Mouse (Mus musculus) adrenal gland, adult 8-10 months (tissue): ENCODE measurements around the gene Grik5. TPM values are rescaled to one million over a fixed set of nuclear protein-coding genes. Genes with fewer than 3 reads are reported as not detected.
A peak's percentile ranks its signal among the peaks of the same experiment; 100 is the strongest.

Source experiments
- DNase-seq: peaks from one replicate; pipeline ENCODE4 v3.0.0; 2022
- total RNA-seq, 4 experiments: library from RNA; stranded (reverse); gene quantifications; 2 replicates each; pipeline ENCODE4 v1.2.4; 2022

The Grik5 gene
- total RNA-seq: 10 to 100 TPM; 13.8 to 43.0 (median 24.7) TPM

- DNase-seq: no peak
Observed at GRCm38 (mm10) chr7:25071979-25072715, at the start of gene Grik5, which contains the start of gene Zfp574. Gene Grik5 (minus strand): TSS chr7:25072346. Gene Zfp574 (plus strand): TSS chr7:25072567.

GRCm38 (mm10) chr7:25121240-25121786 lies 49.2 kb upstream of the Grik5 start:
- DNase-seq: no peak

DNA sequence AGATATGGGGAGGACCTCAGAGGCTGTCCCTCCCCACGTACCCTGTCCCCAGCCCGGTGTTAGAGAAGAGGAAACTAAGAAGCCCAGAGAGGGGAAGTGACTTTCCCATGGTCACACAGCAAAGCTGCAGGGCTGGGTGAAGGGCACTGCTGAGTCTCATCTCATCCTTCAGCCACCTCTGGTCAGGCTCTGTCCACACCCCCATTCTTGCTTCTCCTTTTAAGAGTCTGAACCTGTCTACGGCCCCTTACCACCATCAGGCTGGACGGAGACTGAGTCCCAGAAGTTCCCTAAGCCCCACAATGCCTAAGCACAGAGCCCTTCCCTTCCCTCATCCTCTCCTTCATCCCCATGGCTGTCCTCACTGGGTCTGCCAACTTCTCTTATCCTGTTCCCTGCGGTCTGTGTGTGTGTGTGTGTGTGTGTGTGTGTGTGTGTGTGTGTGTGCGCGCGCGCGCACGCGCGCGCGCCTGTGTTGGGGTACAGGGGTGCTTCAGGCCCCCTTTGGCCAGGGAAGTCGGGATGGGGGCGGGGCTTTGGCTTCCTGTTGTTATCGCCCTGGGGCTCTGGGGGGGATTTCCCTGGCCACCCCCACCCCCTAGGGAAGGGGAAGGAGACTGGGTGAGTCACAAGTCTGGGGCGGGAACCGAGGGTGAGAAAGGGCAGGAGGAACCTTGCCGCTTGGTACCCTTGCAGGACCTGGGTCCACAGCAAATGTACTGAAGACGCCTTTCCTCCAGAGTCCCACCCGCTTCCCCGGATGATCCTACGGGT lies 48.1 kb upstream of the Grik5 start:
- DNase-seq: no peak

DNA sequence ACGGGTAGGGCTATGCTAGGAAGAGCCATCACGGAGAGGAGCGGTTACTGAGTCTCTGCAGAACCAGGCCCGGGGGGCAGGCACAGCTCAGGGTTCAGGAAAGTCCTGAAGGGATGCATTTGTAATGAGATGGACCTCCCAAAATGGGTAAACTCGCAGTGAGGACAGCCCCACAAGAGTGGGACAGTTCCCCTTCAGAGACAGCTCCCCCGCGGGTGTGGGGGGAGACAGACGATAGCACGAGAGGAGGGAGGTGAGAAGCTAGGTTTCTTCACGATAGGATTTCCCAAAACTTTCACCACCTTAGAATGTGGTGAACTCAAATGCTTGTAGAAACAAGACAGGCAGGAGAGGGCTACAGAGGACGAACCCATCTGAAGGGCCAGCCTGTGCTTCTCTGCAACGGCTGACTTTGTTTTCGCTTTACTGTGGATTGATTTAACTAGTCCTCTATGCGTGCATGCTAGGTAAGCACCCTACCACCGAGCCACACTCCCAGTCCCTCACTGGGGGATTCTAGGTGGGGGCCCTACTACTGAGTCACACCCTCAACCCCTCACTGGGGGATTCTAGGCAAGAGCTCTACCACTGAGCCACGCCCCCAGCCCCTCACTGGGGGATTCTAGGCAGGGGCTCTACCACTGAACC lies 40.9 kb upstream of the Grik5 start:
- DNase-seq: no peak

GRCm38 (mm10) chr7:25112178-25112955 lies 40.2 kb upstream of the Grik5 start:
- DNase-seq: no peak

DNA sequence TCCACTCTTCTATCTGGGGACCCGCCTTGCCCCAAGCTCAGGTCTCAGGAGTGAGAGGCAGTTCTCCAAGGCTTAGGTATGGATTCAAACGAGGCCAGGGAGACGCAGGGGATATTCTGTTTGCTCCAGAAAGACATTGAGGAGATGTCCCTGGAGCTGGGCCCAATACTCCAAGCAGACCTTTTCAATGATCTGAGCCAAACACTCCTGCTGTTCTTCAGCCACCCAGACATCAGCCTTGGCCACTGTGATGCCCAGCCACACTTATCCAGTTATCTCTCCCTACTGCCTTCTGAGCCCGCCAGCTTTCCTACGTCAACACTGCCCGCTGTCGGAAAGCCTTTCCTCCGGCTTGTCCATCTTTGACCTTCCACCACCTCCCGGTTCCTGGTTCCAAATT lies 38.2 kb upstream of the Grik5 start:
- DNase-seq: no peak

GRCm38 (mm10) chr7:25109355-25109754 lies 37.2 kb upstream of the Grik5 start:
- no peak for DNase-seq

GRCm38 (mm10) chr7:25106790-25107502 lies 34.8 kb upstream of the Grik5 start:
- no peak for DNase-seq

- peak; percentile 53 for DNase-seq
Observed at GRCm38 (mm10) chr7:25105411-25106160, 33.4 kb upstream of the Grik5 start.

GRCm38 (mm10) chr7:25099581-25099980 lies 27.4 kb upstream of the Grik5 start:
- DNase-seq: no peak

DNA sequence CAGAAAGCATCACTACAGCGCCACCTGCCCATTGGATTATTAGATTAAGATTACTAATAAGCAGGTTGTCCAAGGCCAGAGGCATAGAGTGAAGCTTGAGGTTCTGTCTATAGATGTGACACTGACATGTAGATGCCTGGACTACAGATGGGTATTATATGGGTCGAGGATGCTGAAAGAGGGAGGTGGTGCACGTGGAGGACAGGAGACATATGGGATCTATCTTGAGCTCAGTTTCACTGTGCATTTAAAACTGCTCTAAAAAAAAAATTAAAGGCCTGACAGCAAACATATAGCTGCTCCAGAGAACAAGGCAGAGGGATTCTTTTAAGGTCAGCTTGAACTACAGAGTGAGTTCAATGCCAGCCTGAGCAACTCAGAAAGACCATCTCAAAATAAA lies 26.0 kb upstream of the Grik5 start:
- no peak for DNase-seq

- DNase-seq: no peak
Observed at GRCm38 (mm10) chr7:25089875-25090274, 17.7 kb upstream of the Grik5 start.

GRCm38 (mm10) chr7:25088968-25089367 lies 16.8 kb upstream of the Grik5 start:
- no peak for DNase-seq

GRCm38 (mm10) chr7:25088531-25088930 lies 16.4 kb upstream of the Grik5 start:
- no peak for DNase-seq

GRCm38 (mm10) chr7:25087972-25088371 lies 15.8 kb upstream of the Grik5 start:
- DNase-seq: no peak

DNA sequence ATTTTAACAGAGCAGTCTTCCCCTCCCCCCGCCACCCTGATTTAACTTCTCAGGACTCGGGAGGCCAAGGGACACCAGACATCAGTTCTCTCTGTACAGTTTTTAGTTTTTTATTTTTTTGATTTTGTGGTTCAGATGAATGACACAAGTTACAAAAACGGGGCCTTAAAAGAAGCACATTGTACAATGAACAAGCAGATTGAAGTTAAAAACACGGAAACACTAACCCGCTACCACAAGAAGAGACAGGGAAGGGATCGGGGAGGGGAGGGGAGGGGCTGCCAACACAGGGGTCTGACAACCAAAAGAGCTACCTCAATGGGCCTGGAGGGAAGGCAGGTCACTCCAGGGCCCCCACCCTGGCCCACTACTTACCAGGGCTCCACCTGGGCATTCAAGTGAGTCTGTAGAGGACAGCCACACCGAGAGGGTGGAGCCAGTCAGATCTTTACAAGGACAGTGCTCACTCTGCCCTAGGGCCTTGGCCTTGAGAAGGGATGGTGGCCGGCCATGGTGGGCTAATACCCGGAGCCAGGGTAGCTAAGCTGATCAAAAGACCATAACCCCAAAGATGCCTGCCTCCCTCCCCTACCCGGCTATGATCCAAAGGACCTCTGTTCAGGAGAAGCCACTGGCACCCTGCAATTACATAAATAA lies 15.2 kb upstream of the Grik5 start:
- no peak for DNase-seq

- no peak for DNase-seq
Observed at GRCm38 (mm10) chr7:25086656-25087055, 14.5 kb upstream of the Grik5 start.

GRCm38 (mm10) chr7:25084621-25085020 lies 12.5 kb upstream of the Grik5 start:
- no peak for DNase-seq

- DNase-seq: no peak
Observed at GRCm38 (mm10) chr7:25082510-25082909, 10.4 kb upstream of the Grik5 start.

GRCm38 (mm10) chr7:25080431-25080830 lies 8.3 kb upstream of the Grik5 start:
- no peak for DNase-seq
